Mouse (Mus musculus) CH12.LX (cell line): ENCODE results near the gene Hes2. TPM values are rescaled to one million over a fixed set of nuclear protein-coding genes. Genes with fewer than 3 reads are reported as not detected.
A peak's percentile ranks its signal among the peaks of the same experiment; 100 is the strongest.

ENCODE experiments used
- DNase-seq: peaks from one replicate; pipeline ENCODE4 v3.0.0-alpha.2; 2013; ENCODE audit errors: extremely low read depth
- H3K27ac ChIP-seq: 2 replicates; pipeline ENCODE4 v1.5.1; 2012; ENCODE audit warnings: low read depth, mild to moderate bottlenecking, control low read depth, moderate library complexity; ENCODE audit not compliant: insufficient read depth
- H3K27me3 ChIP-seq: replicated peaks from 2 replicates; pipeline ENCODE3; 2012; ENCODE audit warnings: inconsistent platforms
- H3K36me3 ChIP-seq, 2 experiments: replicated peaks in 1 of 2; 2 replicates each; pipeline versions ENCODE3 to v1.6.1; 2012; ENCODE audit warnings: inconsistent platforms in 1 of 2, low read length in 1 of 2, mild to moderate bottlenecking in 1 of 2, mixed read lengths in 1 of 2, moderate library complexity in 1 of 2; ENCODE audit not compliant: control insufficient read depth in 1 of 2, insufficient read depth in 1 of 2
- H3K4me1 ChIP-seq, 2 experiments: 2 replicates each; pipeline ENCODE4 v1.6.1; 2012; ENCODE audit warnings: inconsistent platforms in 1 of 2, moderate library complexity in 1 of 2; ENCODE audit not compliant: insufficient read depth in 2 of 2, control insufficient read depth in 1 of 2
- H3K4me2 ChIP-seq: 2 replicates; pipeline ENCODE4 v1.6.1; 2012; ENCODE audit warnings: low read depth, mild to moderate bottlenecking, control low read depth; ENCODE audit not compliant: poor library complexity, insufficient read depth, severe bottlenecking
- H3K4me3 ChIP-seq, 3 experiments: fragments of 150-350 bp in 1 of 3; sonication (generic) in 1 of 3; replicated peaks in 1 of 3; 2 replicates each; pipeline versions ENCODE3 to v1.5.1; 2011 to 2012; ENCODE audit warnings: low read depth in 2 of 3, low read length in 2 of 3, mild to moderate bottlenecking in 2 of 3, moderate library complexity in 2 of 3, control low read depth in 1 of 3, improper control_type of control experiment in 1 of 3, inconsistent platforms in 1 of 3, mixed read lengths in 1 of 3; ENCODE audit not compliant: poor library complexity in 1 of 3
- H3K79me2 ChIP-seq: replicated peaks from 2 replicates; pipeline ENCODE4 v1.6.1; 2012; ENCODE audit warnings: mild to moderate bottlenecking, moderate library complexity; ENCODE audit not compliant: control insufficient read depth, poor library complexity, insufficient read depth, severe bottlenecking; ENCODE audit errors: extremely low read depth
- H3K9ac ChIP-seq: 2 replicates; pipeline ENCODE4 v1.6.1; 2012; ENCODE audit warnings: low read depth, mild to moderate bottlenecking, control low read depth, moderate library complexity; ENCODE audit not compliant: insufficient read depth
- H3K9me3 ChIP-seq: replicated peaks from 2 replicates; pipeline ENCODE3; 2012; ENCODE audit warnings: low read length, inconsistent platforms, mixed read lengths
- CHD1 ChIP-seq: IDR thresholded peaks from 2 replicates; pipeline ENCODE4 v1.6.1; 2012; ENCODE audit warnings: low read depth, low read length, improper control_type of control experiment, inconsistent platforms
- ETS1 ChIP-seq: conservative IDR thresholded peaks from 2 replicates; pipeline ENCODE4 v1.6.1; 2012; ENCODE audit warnings: low read depth, mild to moderate bottlenecking, inconsistent platforms, low read length, improper control_type of control experiment, moderate library complexity
- GABPA ChIP-seq: IDR thresholded peaks from 2 replicates; pipeline ENCODE4 v1.6.1; 2012; ENCODE audit warnings: low read depth, low read length, improper control_type of control experiment, inconsistent platforms; ENCODE audit not compliant: insufficient replicate concordance
- JUND ChIP-seq: conservative IDR thresholded peaks from 2 replicates; pipeline ENCODE4 v1.6.1; 2011; ENCODE audit warnings: low read depth, low read length, improper control_type of control experiment
- KAT2A ChIP-seq: IDR thresholded peaks from 2 replicates; pipeline ENCODE4 v1.6.1; 2012; ENCODE audit warnings: low read length, improper control_type of control experiment, inconsistent platforms; ENCODE audit not compliant: insufficient replicate concordance
- MAX ChIP-seq: IDR thresholded peaks from 2 replicates; pipeline ENCODE4 v1.6.1; 2011; ENCODE audit warnings: low read length, improper control_type of control experiment
- MEF2A ChIP-seq: IDR thresholded peaks from 2 replicates; pipeline ENCODE4 v1.6.1; 2014; ENCODE audit warnings: low read depth, mild to moderate bottlenecking, inconsistent platforms, low read length, improper control_type of control experiment, borderline replicate concordance
- MXI1 ChIP-seq: IDR thresholded peaks from 2 replicates; pipeline ENCODE4 v1.6.1; 2011; ENCODE audit warnings: mild to moderate bottlenecking, low read depth, low read length, improper control_type of control experiment
- NELFE ChIP-seq: IDR thresholded peaks from 2 replicates; pipeline ENCODE4 v1.6.1; 2011; ENCODE audit warnings: low read depth, low read length, improper control_type of control experiment
- POLR2A ChIP-seq: IDR thresholded peaks from 2 replicates; pipeline ENCODE4 v1.6.1; 2011; ENCODE audit warnings: low read depth, mild to moderate bottlenecking, improper control_type of control experiment, low read length
- RAD21 ChIP-seq: IDR thresholded peaks from 2 replicates; pipeline ENCODE4 v1.6.1; 2011; ENCODE audit warnings: low read depth, mild to moderate bottlenecking, low read length, improper control_type of control experiment, moderate library complexity
- TBP ChIP-seq: conservative IDR thresholded peaks from 2 replicates; pipeline ENCODE4 v1.6.1; 2011; ENCODE audit warnings: low read depth, low read length, improper control_type of control experiment
- UBTF ChIP-seq: IDR thresholded peaks from 2 replicates; pipeline ENCODE4 v1.6.1; 2012; ENCODE audit warnings: low read depth, mild to moderate bottlenecking, inconsistent platforms, low read length, improper control_type of control experiment, moderate library complexity
- USF1 ChIP-seq: IDR thresholded peaks from 2 replicates; pipeline ENCODE4 v1.6.1; 2014; ENCODE audit warnings: low read depth, mild to moderate bottlenecking, inconsistent platforms, low read length, improper control_type of control experiment
- ZC3H11A ChIP-seq: IDR thresholded peaks from 2 replicates; pipeline ENCODE4 v1.6.1; 2012; ENCODE audit warnings: low read depth, mild to moderate bottlenecking, inconsistent platforms, low read length, improper control_type of control experiment
- ZNF384 ChIP-seq: IDR thresholded peaks from 2 replicates; pipeline ENCODE4 v1.6.1; 2012; ENCODE audit warnings: low read depth, low read length, improper control_type of control experiment, inconsistent platforms
- dilution Hi-C: fragments of 300-500 bp; cut with MboI; formaldehyde crosslinking; loops from 2 replicates; pipeline ENCODE4 v1.14.3; 2020; ENCODE audit warnings: low sequenced_read_pairs; ENCODE audit not compliant: extremely low pct_unique_long_range_greater_than_20kb, extremely low pct_ligation_motif_present
- in situ Hi-C: fragments of 300-500 bp; cut with MboI; formaldehyde crosslinking; loops from 3 replicates; pipeline ENCODE4 v1.14.3; 2019; ENCODE audit warnings: low sequenced_read_pairs, low pct_ligation_motif_present, low pct_unique_long_range_greater_than_20kb, mixed read lengths
- polyA plus RNA-seq: library from polyadenylated mRNA; unstranded; fragments of >175 nt; gene quantifications from 2 replicates; pipeline ENCODE4 v1.2.1, GENCODE M21; 2012; ENCODE audit warnings: low read depth; ENCODE audit not compliant: insufficient read length
- total RNA-seq, 2 experiments: library from RNA; depleted of rRNA; stranded (reverse); fragments of 300-350 nt in 1 of 2; fragments of >200 nt in 1 of 2; gene quantifications; 2 replicates each; pipeline ENCODE4 v1.2.3; 2012 to 2014

Hes2 gene
- total and polyA plus RNA-seq, 3 experiments, result not detected

GRCm38 (mm10) chr4:152178344-152178864 is 19.7 kb downstream of the Hes2 start:
- TF ChIP-seq USF1 (no peak), ETS1 (no peak), UBTF (no peak), MEF2A (no peak), ZNF384 (no peak), TBP (no peak), NELFE (no peak), RAD21 (no peak), POLR2A (no peak)
- dilution Hi-C loops, result no loop called here
- H3K27ac ChIP-seq, result no peak overlapping the region

GRCm38 (mm10) chr4:152178916-152179705 is 20.4 kb downstream of the Hes2 start:
- Histone ChIP-seq H3K4me2 (peak overlapping the region; percentile 89), H3K9ac (peak overlapping the region; percentile 51), H3K79me2 (peaks cover 13% of the 10 kb centered on the region; the same call in 1 of the 2 replicates), H3K27me3 (no peaks in the 10 kb centered on the region), H3K27ac (no peak overlapping the region), H3K4me1 (peaks cover 0 to 31% of the 10 kb centered on the region in 2 experiments; a peak in 3 of 4 replicates), H3K4me3 (peak overlapping the region; percentile 77 to 87 (median 86)), H3K36me3 (peaks cover 4 to 37% of the 10 kb centered on the region in 2 experiments), H3K9me3 (no peaks in the 10 kb centered on the region)
- dilution Hi-C loops (no loop called here), in situ Hi-C loops (loop anchor here (5.0 to 10.0 kb wide), 2 partner anchors 33 to 256 kb away; no protein-coding TSS in a partner anchor)
- no peak for TF ChIP-seq JUND
- no peak for TF ChIP-seq MXI1
- no peak for TF ChIP-seq ZC3H11A
- TF ChIP-seq CHD1, result no peak
- TF ChIP-seq USF1, result no peak
- TF ChIP-seq GABPA, result no peak
- no peak for TF ChIP-seq MAX
- no peak for TF ChIP-seq KAT2A
- DNase-seq, result no peak

More at GRCm38 (mm10) chr4:152178344-152178864, 19.7 kb downstream of the Hes2 start:
- H3K27me3 ChIP-seq, result no peaks in the 10 kb centered on the region
- peaks cover 0 to 31% of the 10 kb centered on the region in 2 experiments; a peak in 3 of 4 replicates for H3K4me1 ChIP-seq
- in situ Hi-C loops, result loop anchor here (5.0 to 10.0 kb wide), 2 partner anchors 34 to 256 kb away; no protein-coding TSS in a partner anchor
- H3K4me2 ChIP-seq, result peak overlapping the region; percentile 89
- H3K9ac ChIP-seq, result peak overlapping the region; percentile 51
- peaks cover 4 to 30% of the 10 kb centered on the region in 2 experiments for H3K36me3 ChIP-seq
- H3K4me3 ChIP-seq, result peak overlapping the region; percentile 77 to 87 (median 86)
- peaks cover 3% of the 10 kb centered on the region for H3K9me3 ChIP-seq
- DNase-seq, result no peak
- peaks cover 13% of the 10 kb centered on the region; the same call in 1 of the 2 replicates for H3K79me2 ChIP-seq
